Mouse (Mus musculus) MEL-GATA-1-ER (cell line): Measurements from ENCODE around the gene Gm28729.
A peak's percentile ranks its signal among the peaks of the same experiment; 100 is the strongest.

ENCODE experiments used
- DNase-seq: peaks from one replicate; pipeline ENCODE4 v3.0.0-alpha.2; 2012; ENCODE audit warnings: low read depth; ENCODE audit errors: extremely low read depth

The Gm28729 gene

DNA sequence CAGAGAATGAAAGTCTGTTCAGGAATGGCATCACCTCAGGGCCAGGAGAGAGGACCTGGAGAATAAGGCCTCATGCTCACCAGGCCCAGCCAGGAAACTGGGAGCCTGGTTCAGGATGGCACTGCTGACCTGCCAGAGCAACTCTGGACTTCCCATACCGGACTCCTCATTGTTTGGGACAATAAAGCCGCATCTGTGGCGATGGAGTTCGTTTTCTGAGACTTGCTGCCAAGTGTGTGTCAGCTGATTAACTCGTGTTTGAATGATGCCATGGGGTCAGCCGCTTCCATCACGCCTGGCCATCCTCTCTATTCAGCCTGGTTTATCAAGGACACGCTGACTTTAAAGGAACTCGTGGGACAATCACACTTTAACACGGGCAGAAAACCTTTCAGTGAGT is 61.4 kb downstream of the Gm28729 start:
- no peak for DNase-seq

DNA sequence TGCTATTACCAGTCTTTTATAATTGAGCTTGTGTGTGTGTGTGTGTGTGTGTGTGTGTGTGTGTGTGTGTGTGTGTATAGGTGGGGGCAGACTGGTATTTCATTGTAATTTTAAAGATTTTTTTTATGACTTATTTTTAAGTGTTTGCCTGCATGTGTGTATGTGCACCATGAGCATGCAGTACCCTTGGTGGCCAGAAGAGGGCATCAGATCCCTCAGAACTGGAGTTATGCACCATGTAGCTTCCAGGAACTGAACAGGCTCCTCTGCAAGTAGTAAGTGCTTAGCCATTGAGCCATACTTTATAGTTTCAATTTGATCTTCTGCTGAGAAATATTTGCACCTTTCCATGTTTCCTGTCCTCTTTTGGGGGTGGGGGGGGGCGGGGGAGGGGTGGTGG is 63.5 kb downstream of the Gm28729 start:
- DNase-seq: no peak

DNA sequence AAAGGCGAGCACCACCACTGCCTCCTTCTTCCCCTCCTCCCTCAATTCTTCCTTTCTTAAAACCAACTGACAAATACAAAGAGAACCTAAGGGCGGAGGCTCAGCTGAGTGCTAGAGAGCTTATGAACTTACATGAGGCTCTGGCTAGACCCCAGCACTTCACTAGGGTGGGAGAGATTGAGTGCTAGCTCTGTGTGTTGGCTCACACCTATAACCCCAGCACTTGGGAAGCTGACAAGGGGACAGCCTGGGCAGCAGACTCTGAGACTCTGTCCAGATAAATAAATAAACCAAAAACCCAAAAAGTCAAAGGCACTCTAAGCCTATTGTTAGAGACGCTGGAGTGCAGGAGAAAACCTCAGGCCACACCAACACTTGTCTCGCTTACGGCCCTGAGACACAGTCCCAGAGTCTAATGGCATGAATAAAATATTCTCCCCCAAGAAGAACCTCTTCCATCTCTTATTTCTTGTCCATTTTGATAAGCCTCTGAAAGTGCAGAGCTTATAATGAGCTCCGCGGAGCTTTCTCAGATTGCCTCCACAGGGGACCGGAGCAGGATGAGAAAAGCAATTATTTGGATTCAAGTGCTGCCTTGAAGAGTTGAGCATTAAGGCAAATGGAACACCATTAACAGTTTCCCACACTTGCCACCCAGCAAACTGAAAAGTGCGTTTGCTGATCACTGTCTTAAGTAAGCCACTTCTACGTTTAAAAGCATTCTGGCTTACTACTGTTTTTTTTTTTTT is 64.8 kb downstream of the Gm28729 start:
- DNase-seq: no peak

DNA sequence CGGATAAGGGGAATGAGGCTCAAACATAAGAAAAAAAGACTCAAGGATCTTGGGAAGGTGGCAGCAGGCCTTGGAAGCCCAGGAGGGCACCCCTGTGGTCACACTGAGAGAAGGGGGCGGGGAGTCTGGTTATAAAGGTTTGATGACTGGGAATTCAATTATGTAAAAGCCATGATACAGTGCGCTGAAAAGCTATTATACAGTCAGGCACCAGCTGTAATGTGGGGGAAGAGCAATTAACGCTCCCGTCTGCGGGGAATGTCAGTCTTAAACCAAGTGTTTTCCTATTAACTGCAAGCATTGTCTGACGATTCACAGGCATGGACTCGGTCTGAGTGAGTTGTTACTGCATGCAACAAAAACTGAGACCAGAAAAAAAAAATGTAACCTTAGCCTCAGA is 69.4 kb downstream of the Gm28729 start:
- DNase-seq: no peak

DNA sequence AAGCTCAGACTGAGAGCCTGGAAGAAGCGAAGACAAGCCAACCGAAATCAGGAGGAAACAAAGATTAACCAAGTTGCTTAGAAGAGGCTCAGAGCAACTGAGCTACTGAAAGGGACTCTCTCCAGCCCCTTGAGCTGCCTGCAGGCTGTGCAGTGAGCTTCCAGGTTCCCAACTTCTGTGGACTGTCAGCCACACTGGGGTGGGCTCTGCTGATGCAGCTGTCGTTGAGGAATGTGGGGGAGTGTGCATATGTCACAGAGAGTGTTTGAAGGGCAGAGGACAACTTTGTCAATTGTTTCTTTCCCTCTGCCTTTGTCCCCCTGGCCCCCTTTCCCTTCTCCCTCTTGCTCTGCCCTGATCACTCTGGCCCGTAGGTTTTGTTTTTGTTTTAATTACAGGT is 72.1 kb downstream of the Gm28729 start:
- DNase-seq: no peak

DNA sequence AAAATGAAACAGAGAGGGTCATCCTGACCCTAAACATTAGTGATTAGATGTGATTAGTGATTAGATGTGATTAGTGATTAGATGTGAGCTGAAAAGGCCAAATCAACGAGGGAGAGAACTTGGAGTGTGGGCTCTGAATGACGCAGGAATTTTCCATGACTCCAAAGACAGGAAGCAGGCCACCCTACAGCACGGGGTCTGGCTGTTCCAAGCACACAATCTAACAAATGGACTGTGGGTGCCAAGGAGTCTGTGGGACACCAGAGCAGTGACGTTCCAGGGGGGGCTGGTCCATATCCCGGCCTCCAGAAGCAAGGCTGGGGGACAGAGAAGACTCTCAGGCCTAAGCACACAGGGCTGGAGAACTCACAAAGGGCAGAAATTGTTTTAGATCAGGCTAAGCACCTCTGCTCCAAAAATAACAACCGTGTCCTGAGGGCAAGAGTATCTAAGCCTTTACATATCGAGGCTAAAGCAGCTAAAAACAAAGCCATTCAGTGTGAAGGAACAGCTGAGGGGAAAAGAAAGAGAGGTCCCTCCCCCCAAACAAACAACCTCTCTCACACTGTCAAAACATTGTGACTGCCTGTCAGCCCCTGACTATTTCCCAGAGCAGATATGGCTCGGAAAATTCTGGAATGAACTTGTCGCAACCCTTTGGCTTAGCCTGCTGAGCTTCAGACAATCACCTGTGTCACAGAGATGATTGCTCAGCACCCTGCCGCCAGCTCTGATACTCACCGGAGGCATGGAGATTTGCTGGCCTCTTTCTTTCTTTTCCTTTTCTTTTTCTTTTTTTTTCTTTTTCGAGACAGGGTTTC is 74.0 kb downstream of the Gm28729 start:
- DNase-seq: no peak

DNA sequence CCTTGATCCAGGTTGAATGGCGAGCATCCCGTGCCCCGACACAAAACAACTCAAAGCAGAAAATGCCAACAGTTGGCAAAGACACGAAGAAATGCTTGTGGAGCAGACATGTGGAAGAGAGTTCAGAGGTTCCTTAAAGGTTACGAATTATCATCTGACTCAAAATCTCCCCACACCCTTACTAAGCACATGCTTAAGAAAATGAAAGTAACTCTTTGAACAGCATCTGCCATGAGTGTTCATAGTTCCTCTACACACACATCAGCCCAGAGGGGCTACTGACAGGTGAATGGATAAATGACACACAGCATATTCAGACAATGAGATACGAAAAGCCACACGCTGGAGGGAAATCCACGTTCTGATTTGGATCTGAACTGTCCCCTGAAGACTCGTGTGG is 75.5 kb downstream of the Gm28729 start:
- no peak for DNase-seq

DNA sequence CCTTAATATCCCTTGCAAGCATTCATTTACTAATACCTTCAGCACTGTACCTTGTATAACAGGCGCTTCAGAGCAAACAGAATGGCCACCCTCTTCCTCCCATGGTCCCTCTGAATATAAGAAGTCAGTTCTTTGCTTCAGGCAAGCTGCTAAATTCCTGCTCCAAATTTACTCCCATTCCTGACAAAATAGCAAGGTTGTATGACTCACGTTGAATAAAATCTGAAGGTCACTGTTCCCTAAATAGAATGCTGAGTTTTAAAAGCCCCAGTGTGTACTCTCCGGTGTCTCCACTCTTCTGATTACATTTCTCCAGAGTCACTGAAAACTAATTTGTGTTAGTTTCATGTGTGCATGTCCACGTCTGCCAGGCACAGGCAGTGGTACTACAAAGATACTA is 79.7 kb downstream of the Gm28729 start:
- no peak for DNase-seq

DNA sequence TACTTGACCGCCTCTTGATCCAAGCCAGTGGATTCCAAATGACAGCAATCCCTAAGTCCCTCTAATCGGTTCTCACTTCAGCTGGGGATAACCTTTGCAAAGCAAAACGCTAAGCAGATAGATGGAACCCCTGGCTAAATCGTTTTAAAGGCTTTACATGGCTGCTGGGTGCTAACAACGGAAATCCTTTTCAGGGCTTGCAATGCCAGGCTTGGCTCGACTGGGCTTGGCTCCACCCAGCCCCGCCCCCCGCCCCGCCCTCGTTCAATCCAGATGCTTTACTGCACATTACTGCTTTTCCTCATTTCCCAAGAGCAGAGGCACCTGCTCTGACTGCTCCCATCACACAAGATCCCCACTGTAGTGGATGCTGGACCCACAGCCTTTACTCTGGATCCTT is 83.0 kb downstream of the Gm28729 start:
- no peak for DNase-seq

DNA sequence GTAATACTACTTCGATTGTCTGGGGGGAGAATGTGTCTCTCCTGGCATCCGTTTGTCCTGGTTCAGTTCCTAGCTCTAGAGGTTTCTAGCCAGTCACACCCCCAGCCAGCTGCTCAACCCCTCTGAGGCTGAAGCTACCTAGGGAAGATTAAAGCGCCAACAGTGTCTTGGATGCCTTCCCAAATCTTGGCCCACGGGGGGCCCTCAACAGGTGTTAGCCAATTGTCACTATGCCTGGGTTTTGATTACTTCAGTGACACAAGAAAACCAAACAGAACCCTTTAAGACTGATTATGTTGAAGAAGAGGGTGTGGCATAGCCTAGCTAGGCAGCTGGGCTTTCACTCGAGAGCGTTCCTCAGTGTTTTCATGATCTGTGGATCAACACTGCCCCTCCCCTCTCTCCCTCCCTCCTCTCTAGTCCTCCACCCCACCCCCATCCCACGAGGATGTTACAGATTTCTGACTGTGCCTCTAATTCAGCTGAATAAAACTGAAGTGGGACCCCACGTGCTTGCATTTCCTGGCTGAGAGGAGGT is 86.7 kb downstream of the Gm28729 start:
- DNase-seq: no peak

DNA sequence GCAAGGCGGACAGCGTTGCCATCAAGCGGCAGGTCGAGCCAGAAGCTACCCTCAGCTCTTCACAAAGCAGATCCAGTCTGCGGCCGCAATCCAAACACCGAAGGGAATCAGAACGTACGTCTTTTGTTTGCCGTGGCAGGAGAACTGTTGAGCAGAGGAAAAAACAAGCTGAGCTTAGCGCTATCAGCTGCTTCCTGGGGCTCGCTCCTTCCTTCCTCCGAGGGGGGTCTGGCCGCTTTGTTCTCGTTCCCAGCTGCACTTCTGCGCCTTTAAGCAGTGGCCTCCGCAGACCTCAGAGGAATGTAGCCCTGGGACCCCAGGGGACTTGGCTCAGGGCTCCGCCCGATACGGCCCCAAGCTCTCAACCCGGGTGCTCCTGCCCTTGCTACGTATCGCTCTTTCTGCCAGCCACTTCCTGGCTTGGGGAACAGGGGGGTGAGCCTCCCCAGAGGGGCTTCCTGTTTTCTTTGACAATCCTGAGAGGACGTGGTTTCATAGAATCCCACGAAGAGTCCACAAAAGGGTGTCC is 87.2 kb downstream of the Gm28729 start:
- peak; percentile 26 for DNase-seq

DNA sequence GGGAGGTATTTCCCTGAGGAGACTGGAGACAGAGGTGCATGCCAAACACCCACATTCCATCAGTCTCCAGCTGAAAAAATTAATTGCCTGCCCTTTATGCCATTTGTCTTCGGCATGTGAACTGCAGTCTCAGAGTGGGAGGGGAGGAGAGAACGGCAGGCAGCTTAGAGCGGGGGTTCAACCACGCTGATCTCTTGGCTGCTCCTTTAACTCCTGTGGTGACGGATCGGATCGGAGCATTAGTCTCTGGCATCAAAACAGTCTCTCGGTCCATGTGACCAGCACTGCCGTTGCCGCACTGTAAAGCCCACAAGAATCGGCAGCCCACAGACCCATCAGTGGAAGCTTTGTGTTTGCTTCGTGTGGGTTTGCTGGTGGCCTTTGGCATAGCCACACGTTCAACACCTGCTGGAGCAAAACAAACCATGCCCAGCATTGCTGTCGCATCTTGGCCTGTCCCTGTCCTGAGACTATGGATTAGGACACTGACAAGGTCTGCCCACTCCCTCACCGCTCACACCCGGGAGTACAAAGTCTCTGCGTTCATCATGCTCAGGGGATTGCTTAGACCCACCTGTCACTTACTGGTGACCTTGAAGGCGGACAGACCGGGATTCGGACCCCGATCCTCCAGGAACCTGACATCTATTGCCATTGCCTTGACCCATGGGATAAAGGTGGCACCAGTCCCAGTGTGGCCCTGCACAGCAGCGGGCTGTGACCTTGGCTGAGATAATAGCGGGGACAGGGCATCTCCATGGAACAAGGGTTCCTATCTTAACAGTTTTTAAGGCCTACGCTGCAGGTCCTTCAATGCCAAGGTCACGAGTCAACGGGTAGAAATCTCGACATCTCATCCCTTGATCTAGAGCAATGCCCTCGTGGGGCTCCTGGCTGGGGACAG is 87.9 kb downstream of the Gm28729 start:
- no peak for DNase-seq
